Mouse (Mus musculus) yolk sac, embryonic 10.5 days (tissue): ENCODE data around the gene Elmo1.

Experiments
- DNase-seq: peaks from one replicate; pipeline ENCODE4 v3.0.0-alpha.2; 2017; ENCODE audit warnings: low spot score

Elmo1 gene

DNA sequence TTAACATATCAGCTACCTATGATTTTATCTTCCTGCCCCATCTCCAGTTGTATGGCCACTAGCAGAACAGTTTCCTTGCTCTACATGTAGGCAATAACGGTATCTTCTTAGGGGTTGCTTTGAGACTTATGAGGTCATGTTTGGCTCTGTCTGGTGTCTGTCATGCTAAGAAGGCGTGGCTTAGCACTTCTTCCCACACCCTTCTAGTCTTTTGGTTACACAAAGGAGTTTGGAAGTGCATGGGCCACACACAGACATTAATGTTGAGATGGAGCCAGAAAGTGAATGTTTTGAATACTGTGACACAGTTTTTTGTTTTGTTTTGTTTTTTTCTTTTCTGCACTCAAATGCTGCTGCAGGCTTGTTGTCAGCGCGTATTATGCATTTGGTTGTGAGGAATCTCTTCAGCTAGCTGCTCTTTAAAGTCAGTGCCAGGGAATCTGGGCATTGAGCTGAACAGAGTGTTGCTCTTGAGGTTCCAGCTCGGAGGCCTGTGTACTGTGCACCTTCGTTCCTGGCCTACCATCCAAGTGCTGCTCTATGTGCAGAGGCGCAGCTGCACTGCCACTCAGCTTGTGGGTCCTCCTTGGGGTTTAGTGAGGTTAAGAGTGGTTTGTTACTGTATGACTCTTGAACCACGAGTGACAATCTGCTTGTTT lies 31.1 kb downstream of the Elmo1 start:
- DNase-seq = no peak

DNA sequence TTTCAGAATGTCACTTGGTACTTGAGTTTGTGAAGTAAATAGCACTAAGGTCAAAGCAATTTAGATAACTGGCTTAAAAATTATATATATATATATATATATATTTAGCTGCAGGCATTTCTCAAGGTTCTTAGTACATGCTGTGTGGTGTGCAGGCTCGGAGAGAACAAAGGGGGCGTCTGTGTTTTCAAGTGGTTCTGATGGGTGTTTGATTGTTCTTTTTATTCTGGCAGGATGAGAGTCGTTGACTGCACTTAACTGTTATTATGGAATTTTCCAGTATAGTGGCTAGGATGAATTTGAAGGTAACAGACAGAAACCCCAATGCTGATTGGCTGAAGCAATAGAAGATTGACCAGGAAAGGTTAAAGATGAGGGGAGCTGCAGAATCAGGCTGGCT lies 33.6 kb downstream of the Elmo1 start:
- no peak for DNase-seq

DNA sequence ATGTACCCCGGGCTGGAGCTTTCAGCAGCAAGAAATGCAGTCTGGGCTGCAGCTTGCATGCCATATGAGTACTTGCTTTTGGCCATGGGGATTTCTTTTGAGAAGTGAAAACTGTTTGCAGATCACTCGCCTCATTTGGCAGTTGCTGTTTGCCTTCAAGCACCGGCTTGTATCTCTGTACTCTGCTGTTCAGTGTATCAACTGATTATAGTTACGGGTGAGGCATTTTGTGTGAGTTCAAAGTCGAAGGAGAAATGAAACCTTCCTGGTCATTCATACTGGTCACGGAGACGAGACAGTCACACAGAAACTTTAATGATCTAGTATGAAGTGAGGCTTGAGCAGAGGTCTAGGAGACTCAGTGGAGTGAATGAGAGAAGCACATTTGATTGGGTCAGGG lies 34.6 kb downstream of the Elmo1 start:
- no peak for DNase-seq

DNA sequence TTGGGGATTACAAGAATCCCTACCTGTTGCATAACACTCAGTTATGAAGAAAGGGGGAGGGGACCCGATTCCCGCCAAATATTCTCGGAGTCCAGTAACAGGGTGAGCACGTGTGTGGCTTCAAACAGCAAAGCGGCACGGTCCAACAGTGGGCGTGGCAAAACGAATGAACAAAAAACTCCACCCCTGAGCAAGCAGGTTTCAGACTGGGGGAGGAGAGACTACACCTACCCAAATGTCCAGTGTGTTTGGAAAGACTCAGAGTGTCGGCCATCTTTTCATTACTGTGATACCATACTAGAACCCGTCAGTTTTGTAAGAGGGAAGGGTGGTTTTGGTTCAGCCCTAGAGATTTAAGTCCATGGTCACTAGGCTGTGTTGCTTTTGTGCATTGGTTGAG lies 35.4 kb downstream of the Elmo1 start:
- no peak for DNase-seq

DNA sequence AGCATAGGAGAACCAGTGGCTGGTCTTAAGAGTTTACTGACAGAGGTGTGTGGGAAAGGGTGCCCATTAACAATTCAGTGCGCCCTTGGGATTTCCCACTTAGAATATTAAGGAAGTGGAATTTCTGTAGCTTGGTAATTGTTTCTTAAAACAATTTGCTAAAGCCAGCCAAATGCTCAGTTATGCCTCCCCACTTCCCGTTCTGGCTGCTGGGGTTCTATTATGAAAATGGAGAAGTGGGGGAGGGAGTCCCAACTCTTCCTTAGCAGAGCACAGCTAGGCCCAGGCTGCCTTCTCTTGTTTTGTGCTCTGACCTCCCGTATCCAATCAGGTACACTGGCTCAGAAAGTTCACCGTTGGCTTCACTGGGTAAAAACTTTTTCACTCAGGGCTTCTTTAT lies 37.2 kb downstream of the Elmo1 start:
- no peak for DNase-seq

DNA sequence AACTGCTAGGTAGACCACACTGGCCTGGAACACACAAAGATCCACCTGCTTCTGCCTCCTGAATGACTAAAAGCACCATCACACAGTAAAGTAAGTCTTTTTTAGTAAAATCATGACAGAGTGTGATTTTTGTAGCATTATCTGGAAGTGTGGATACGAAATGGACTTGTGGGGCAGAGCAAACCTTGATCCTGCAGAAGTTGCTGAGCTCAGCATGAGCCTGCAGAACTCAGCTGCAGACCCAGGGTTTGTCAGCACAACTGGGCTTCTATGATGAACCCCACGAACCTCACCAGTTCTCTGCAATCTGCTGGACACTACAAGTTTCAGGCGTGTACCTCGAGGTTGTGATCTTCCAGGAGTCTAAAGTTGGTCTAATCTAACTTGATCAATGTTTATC lies 37.7 kb downstream of the Elmo1 start:
- DNase-seq = no peak

DNA sequence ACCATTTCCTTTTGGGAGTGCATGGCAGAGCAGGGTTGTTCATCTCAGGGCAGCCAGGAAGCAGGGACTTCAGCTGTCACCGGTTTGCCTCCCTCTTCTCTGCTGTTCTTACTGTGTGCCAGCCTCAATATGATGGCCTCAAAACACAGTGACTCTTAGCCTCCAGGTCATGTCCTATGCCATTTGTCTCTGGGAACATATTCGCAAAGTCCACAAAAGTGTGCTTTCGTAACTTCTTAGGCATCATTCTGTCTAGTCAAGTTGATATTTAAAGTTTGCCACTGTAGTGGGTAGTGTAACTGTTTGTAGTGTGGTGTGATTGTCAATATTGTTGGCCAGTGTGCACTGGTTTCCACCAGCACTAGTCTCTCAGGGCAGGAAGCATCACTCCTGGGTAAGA lies 40.3 kb downstream of the Elmo1 start:
- DNase-seq = no peak

DNA sequence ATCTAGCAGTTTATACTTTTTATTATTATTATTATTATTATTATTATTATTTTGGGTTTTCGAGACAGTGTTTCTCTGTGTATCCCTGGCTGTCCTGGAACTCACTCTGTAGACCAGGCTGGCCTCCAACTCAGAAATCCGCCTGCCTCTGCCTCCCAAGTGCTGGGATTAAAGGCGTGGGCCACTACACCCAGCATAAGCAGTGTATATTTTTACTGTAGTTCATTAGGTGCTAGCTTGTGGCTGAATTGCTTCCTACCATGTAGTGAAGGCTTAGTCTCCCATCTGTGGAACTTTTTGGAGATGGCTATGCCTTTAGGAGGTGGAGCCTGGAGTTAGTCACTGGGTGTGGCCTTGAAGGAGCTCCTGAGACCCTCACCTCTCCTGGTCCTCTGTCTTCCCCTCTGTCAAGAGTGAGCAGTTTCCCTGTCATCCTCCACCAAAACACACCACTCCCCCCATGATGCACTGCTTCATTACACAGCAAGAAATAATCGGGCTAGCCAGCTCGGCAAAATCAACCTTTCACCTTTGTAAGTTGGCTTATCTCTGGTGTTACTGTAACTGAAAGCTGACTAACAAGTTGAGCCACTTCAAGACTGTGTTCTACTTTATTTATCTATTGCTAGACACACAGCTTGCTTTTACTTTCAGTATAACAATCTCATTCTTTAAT lies 41.1 kb downstream of the Elmo1 start:
- DNase-seq = no peak

DNA sequence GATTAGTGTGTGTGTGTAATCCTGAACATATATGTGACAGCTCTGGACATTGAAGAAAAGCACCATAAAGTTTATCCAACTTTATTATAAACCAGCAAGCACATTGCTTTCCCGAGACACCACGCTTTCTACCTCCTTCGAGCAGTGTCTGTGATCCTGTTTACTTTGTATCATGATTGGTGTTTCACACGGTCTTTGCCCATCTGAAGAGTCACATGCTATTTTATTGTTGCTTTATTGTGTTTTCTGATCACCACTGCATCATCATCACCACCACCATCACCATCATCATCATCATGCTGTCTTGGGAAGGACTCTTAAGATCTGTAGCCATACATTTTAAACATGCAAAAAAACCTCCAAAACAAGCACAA lies 41.6 kb downstream of the Elmo1 start:
- DNase-seq = no peak

DNA sequence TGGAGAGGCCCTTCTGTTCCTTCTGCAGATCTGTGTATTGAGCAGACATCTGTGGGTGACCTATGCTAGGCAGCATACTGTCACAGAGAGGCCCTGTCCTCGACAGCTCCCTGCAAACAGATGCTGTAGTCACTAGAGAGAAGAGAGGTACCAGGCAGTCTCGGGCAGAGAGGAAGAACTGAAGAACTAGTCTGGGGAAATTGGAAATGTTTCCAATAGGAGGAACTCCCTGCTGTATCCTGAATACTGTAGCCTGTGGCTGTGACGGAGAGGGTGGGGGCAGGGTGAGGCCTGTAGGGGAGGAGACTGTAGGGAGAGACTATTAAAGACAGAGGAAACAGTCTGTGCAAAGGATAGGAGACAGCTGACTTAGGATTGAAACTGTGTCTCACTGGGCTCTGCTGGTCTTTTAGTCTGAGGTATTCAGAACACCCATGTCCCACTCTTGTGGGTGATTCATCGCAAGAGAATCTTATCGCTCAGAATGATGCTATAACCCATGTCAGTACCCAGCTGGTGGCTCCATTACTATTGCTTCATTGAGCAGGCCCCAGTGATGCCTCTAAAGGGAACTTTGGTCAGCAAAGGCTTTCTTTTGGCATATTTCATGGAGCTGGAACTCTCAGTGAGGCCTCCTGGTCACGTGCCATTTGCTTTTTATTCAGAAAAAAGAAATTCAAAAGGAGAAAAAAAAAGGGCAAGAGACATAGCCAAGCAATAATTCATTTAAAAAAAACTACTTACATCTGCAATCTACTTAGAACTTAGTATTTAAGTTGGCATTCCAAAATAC lies 43.4 kb downstream of the Elmo1 start:
- no peak for DNase-seq

DNA sequence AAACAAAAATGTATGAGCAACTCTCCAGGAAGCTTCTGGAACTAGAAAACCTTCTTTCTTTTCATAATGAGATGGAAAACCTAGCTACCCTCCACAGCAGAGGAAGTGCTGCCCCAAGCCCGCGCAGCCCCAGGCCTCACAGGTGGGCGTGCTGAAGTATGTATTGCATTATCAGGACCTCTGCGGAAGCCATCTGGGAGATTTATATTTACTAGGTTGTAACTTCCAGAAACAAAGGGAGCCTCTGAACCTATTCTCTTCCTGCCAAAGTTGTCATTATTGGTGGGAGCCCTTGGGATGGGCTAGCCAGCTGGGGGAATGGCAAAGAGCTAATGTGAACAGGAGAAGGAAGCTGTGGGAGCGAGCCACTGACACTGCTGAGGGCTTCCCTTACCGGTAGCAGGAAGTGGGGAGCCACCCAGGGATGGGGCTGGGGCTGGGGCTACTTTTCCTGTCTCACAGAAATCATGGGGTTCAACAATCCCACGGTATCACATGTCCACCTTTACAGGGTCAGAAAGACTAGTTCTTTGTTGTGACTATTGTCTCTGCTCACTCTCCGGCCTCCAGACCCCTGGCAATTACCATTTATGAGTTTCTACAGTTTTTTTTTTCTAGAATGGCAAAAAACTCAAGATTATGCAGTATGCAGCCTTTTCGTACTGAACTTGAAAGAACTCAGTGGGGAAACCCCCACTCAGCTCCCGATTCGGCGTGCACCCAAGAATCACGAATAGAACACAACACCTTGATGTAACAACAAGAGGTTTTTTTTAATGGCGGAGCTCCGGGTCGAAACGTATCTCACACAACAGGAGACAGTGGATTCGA lies 44.2 kb downstream of the Elmo1 start:
- DNase-seq = no peak

DNA sequence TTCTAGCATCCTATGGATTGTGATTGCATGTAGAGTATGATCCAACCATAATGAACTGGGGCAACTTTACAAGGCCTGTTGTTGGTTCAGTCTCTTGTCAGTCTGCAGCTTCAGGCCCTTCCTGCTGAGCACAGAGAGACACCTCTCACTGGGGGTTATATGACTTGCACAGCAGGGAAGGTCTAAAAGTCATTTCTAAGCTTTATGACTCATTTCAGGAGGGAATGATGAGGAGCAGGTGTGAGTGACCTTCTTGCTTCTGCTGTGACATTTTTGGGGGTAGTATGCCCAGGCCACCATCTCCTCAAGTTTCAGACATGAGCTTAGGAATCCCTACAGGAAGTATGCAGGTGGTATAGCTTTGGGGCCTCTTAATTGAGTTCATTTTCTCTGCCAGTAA lies 46.4 kb downstream of the Elmo1 start:
- DNase-seq = no peak

DNA sequence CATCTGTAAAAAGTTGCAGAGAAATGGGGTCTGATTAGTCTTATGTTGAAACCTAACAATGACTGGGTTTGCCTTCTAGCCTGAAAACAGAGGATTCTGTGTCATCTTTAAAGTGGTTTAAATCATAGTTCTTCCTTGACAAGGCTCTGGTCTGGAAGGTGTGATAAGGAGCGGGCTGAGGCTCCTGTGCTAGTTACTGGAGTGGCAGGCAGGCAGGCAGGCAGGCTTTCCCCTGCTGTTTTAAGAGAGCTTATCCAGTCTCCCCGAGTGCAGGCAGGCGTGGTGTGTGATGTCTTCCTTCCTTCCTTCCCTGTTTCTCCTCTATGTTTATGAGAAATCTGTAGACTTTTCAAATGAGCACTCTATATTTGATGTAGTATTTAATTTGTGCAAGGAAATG lies 48.1 kb downstream of the Elmo1 start:
- no peak for DNase-seq

DNA sequence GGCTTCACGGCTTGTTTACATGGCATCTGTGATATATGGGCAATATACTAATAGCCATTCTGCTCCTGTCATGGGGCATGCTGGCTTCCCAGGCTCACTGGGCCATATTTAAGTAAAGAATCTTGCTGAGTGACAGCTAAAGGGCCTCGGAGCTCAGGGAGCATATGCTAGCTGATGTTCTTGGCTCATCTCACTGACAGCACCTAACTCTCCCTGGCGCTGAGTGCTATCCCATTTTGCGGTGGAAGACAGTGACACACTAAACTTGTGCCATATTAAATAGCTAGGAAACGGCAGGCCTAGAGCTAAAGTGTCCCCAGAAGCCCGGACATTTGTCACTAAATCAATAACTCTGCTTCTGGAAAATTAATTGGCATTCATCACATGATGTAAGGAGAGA lies 48.7 kb downstream of the Elmo1 start:
- DNase-seq = no peak

DNA sequence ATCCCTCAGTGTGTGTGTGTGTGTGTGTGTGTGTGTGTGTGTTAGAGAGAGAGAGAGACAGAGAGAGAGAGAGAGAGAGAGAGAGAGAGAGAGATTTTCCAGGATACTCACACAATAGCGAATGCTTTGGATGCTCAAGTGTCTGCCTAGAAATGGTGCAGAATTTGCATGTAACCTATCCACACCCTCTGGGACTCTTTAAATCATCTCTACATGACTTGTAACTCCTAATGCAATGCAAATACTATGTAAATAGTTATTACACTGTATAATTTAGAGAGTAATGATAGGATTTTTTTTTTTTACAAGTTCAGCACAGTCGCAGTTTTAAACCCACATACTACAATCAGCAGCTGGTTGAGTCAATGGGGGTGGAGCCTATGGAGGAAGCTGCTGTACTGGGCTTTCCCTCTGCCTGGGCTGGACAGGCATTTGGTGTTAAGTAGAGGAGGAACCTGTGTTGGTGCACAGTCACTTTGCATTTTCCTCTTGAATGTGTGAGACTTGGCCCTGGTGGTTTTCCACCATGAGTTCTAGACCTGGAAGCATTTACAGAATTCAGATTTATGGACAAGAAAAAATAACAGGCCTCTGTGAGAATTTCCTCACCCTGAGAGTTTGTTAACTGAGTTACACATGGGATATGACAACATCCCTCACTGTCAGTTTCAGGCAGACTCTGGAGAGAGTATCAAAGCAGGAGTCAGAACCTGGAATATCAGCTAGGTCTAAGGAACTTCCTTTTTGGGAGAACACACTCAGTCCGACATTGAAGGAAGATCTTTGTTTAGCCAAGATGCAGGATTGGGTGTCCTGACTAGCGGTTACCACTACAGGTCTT lies 49.6 kb downstream of the Elmo1 start:
- no peak for DNase-seq

DNA sequence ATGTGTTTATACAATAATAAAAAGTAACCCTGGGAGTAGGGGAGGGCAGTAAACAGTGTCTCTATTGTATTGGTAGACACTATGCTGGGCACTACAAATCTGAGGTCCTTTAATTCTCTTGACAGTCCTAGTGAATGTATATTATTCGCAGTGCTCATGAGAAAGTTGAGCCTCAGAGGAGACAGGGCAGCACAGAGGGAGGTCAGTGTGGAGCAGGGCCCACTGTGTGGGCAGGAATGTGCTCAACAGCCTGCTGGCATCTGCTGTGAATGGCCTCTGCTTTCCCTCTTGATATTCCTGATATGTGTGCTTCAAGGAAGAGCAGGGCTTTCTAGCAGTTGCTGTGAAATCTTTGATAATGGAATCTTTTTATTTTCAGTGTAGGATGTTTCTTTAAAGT lies 52.2 kb downstream of the Elmo1 start:
- DNase-seq = no peak

DNA sequence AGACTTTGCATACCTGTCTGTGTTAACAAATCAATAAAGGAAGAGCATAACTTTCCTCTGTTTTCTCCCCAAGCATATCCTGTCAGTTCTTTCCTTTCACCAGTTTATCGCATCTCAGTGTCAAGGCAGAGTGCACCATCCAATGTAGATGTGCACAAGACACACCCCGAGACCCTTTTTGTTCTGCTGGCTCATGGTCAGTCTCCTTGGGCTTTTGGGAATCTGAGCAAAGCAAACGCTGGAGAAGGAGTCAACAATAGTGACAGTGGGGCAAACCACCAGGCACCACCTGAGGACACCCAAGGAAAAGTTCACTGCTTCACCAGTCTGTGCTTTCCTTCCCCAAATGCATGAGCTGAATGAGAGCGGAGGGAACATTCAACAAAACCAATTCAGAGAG lies 56.5 kb downstream of the Elmo1 start:
- DNase-seq = no peak

DNA sequence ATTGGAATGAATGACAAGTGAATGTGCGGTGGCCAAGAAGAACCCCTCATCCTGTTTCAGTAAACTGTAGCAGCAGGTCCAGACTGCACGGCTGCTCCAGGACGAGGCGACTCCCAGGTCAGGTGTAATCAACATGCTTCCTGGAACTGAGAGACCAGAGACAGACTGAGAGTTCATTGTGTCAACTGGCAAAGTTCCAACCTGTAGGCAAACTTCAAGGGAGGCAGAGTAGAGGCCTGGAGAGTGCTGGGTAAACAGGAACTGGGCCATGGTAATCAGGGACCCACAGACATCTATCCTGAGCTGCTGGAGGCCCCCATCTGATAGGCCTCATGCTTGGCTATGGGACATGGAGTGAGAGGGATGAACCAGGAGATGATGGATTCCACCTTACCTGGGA lies 57.3 kb downstream of the Elmo1 start:
- peak; percentile 79 for DNase-seq

DNA sequence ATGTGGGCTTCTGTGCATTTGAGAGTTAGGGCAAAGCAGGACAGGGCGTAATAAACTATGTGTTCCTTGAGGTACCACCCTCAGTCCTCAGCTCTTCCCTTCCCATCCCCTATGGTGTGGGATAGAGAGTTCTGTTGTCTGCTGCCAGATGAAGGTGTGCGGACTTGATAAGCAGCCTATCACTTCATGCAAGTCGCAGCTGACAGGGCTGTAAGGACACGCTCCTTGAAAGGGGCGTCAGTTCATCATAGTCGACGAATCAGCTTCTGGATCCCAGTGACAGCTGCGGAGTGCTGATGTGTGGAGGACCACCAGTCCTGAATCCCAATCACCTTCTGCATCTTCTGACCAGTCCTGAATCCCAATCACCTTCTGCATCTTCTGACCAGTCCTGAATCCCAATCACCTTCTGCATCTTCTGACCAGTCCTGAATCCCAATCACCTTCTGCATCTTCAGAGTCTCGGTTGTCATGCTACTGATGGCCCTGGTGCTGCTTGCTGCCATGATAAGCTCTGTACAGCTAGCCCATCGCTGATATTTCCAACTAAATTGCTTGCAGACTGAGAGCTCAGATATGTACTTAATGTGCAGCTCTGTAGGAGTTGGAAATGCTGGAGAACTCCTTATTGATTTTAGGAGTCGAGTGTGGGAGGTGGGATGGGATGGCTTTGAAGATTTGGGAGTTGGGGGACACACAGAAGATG lies 59.9 kb downstream of the Elmo1 start:
- DNase-seq = no peak

DNA sequence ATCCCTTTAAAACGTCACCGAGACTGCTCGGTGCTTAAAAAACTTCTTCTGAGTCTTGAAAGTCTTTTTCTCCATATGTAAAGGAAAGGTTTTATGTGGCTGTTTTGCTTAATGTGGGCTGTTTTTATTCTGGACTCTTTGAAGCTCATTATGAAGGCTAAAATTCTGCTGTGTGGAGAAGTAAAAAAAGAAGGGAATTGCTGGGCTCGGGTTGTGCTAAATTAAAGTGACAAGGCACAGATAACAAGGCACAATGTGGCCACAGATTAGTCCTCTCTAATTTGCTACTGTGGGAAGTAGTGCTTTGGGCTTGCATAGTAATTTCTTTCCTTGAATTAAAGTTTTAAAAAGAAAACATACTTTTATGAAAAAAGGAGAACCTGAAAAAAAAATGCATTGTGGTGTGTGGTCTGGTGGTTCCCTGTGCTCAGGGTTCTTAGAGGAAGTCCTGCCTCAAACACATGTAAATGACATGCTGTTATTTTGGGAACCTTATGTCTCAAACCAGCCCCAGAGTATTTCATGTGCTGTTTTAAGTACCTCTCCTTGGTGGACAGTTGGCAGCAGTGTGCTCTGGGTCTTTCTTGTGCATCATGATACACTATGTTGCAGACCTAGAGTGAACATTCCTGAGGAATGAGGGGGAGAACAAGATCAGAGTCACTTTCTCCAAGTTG lies 61.0 kb downstream of the Elmo1 start:
- no peak for DNase-seq
